Mouse (Mus musculus): ENCODE data around the gene Ecsit. TPM values are rescaled to one million over a fixed set of nuclear protein-coding genes. Genes with fewer than 3 reads are reported as not detected.
A peak's percentile ranks its signal among the peaks of the same experiment; 100 is the strongest.

Gene Ecsit
- 26.8 and 35.7 TPM in 2 replicates for polyA plus RNA-seq (2012; rRNA removed)

DNA sequence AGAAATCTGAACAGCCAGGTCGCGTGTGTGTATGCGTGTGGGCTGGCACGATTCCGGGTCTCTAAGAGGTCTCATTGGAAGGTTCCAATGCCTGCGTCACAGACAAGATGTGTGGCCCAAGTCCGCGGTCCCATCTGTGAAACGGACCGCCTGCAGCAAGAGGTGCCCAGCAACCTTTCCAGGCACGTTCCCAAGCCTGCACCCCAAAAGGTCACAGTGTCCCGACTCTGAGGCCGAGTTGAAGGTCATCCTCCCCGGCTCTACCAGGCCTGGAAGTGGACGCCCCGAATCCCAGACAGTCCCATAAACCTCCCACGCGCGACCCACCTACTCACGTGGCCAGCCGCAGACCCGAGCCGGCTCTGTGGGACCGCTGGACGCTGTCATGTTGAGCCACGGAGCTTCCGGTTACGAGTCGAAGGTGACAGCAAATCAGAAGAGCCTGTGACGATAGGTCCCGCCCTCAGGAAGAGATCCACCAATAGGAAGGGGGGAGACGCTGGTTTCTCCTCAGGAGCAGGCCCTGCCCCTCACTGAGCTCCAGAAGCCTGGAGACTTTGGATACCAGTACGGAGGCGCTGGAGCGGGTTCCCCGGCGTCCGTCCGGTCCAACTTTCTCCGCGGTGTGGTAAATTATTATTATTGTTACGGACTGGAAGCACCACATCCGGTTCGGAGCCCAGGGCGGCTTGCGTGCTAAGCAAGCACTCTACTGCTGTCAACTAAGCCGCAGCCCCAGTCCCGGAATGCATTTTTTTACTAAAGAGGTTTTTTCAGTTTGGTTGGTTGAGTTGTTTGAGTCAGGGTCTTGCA is at the start of gene Ecsit:
Gene Ecsit, minus strand, starts transcription at position 417 of the 813 bp plus-strand sequence.
- peak within 1 kb of the TSS; percentile 76 for H3K4me3 ChIP-seq (ENCODE audit: low read depth, low read length)
- peak; percentile 85 for TF ChIP-seq POLR2A (IDR thresholded peaks at IDR 0.05; ENCODE audit: low read depth, low read length)
- TF ChIP-seq CTCF (IDR thresholded peaks at IDR 0.05; ENCODE audit: extremely low read depth, insufficient read length, insufficient replicate concordance, low read depth, low read length), result no peak
- H3K4me1 ChIP-seq (ENCODE audit: control insufficient read depth, insufficient read depth, insufficient read length, low read length), result no peaks in the 10 kb centered on the region
- peak within 1 kb of the TSS; percentile 61 for H3K27ac ChIP-seq (ENCODE audit: insufficient read depth, low read depth, low read length)
- WGBS, result under 1% methylated on average over 48 of the region's 48 CpGs
- 0 out of 2 replicates have a peak, but pooled peaks cover 3% of the 10 kb centered on the region for H3K36me3 ChIP-seq (ENCODE audit: control insufficient read depth, insufficient read depth, low read length)
- no peaks in the 10 kb centered on the region for H3K27me3 ChIP-seq (ENCODE audit: control insufficient read depth, insufficient read depth, low read length)

- Histone ChIP-seq H3K4me1 (ENCODE audit: control insufficient read depth, insufficient read depth, insufficient read length, low read length) (peaks cover 31% of the 10 kb centered on the region), H3K4me3 (ENCODE audit: low read depth, low read length) (no peak overlapping the region), H3K27ac (ENCODE audit: insufficient read depth, low read depth, low read length) (no peak overlapping the region), H3K36me3 (ENCODE audit: control insufficient read depth, insufficient read depth, low read length) (0 out of 2 replicates have a peak, but pooled peaks cover 1% of the 10 kb centered on the region), H3K27me3 (ENCODE audit: control insufficient read depth, insufficient read depth, low read length) (no peaks in the 10 kb centered on the region)
- TF ChIP-seq POLR2A (IDR thresholded peaks at IDR 0.05; ENCODE audit: low read depth, low read length) (no peak), CTCF (IDR thresholded peaks at IDR 0.05; ENCODE audit: extremely low read depth, insufficient read length, insufficient replicate concordance, low read depth, low read length) (no peak)
- WGBS, result 66% methylated on average over 7 of the region's 7 CpGs
Observed at GRCm38 (mm10) chr9:22134246-22134890, 49.1 kb upstream of the Ecsit start.

GRCm38 (mm10) chr9:22132220-22132619 is 47.0 kb upstream of the Ecsit start:
- peaks cover 8% of the 10 kb centered on the region for H3K36me3 ChIP-seq (ENCODE audit: control insufficient read depth, insufficient read depth, low read length)

GRCm38 (mm10) chr9:22131226-22131981 is 46.2 kb upstream of the Ecsit start:
- WGBS, result 2% methylated on average over 35 of the region's 35 CpGs
- peaks cover 22% of the 10 kb centered on the region for H3K4me1 ChIP-seq (ENCODE audit: control insufficient read depth, insufficient read depth, insufficient read length, low read length)
- peaks cover 14% of the 10 kb centered on the region for H3K36me3 ChIP-seq (ENCODE audit: control insufficient read depth, insufficient read depth, low read length)
- no peak for TF ChIP-seq CTCF (IDR thresholded peaks at IDR 0.05; ENCODE audit: extremely low read depth, insufficient read length, insufficient replicate concordance, low read depth, low read length)
- TF ChIP-seq POLR2A (IDR thresholded peaks at IDR 0.05; ENCODE audit: low read depth, low read length), result peak; percentile 42; the same call in 1 of the 2 replicates
- peak overlapping the region; percentile 70 for H3K4me3 ChIP-seq (ENCODE audit: low read depth, low read length)
- H3K27me3 ChIP-seq (ENCODE audit: control insufficient read depth, insufficient read depth, low read length), result no peaks in the 10 kb centered on the region
- peak overlapping the region; percentile 83 for H3K27ac ChIP-seq (ENCODE audit: insufficient read depth, low read depth, low read length)

More at GRCm38 (mm10) chr9:22132220-22132619, 47.0 kb upstream of the Ecsit start:
- Histone ChIP-seq H3K27ac (ENCODE audit: insufficient read depth, low read depth, low read length) (no peak overlapping the region), H3K4me3 (ENCODE audit: low read depth, low read length) (peak overlapping the region; percentile 70), H3K4me1 (ENCODE audit: control insufficient read depth, insufficient read depth, insufficient read length, low read length) (peaks cover 27% of the 10 kb centered on the region), H3K27me3 (ENCODE audit: control insufficient read depth, insufficient read depth, low read length) (no peaks in the 10 kb centered on the region)
- no peak for TF ChIP-seq CTCF (IDR thresholded peaks at IDR 0.05; ENCODE audit: extremely low read depth, insufficient read length, insufficient replicate concordance, low read depth, low read length)
- no peak for TF ChIP-seq POLR2A (IDR thresholded peaks at IDR 0.05; ENCODE audit: low read depth, low read length)
- 45% methylated on average over 11 of the region's 11 CpGs for WGBS

GRCm38 (mm10) chr9:22125246-22126027 is 40.2 kb upstream of the Ecsit start:
- Histone ChIP-seq H3K27me3 (ENCODE audit: control insufficient read depth, insufficient read depth, low read length) (no peaks in the 10 kb centered on the region), H3K4me1 (ENCODE audit: control insufficient read depth, insufficient read depth, insufficient read length, low read length) (peaks cover under 1% of the 10 kb centered on the region; the same call in 1 of the 2 replicates), H3K27ac (ENCODE audit: insufficient read depth, low read depth, low read length) (peak overlapping the region; percentile 46; the same call in 1 of the 2 replicates), H3K36me3 (ENCODE audit: control insufficient read depth, insufficient read depth, low read length) (peaks cover 14% of the 10 kb centered on the region), H3K4me3 (ENCODE audit: low read depth, low read length) (no peak overlapping the region)
- WGBS, result 87% methylated on average over 15 of the region's 15 CpGs
- TF ChIP-seq POLR2A (IDR thresholded peaks at IDR 0.05; ENCODE audit: low read depth, low read length), result no peak

DNA sequence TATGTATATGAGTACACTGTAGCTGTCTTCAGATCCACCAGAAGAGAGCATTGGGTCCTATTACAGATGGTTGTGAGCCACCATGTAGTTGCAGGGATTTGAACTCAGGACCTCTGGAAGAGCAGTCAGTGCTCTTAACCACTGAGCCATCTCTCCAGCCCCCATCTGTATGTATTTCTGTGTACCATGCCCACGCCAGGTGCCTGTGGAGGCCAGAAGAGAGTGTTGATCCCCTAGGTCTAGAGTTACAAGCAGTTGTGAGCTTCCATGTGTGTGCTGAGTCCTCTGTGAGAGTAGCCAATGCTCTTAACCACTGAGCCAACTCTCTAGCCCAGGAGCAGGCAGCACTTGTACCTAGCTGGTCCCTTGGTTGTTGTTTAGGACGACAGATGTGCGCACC is 38.9 kb upstream of the Ecsit start:
- H3K27me3 ChIP-seq (ENCODE audit: control insufficient read depth, insufficient read depth, low read length), result no peaks in the 10 kb centered on the region
- peak overlapping the region; percentile 8; the same call in 1 of the 2 replicates for H3K27ac ChIP-seq (ENCODE audit: insufficient read depth, low read depth, low read length)
- H3K36me3 ChIP-seq (ENCODE audit: control insufficient read depth, insufficient read depth, low read length), result peaks cover 13% of the 10 kb centered on the region
- no peak for TF ChIP-seq POLR2A (IDR thresholded peaks at IDR 0.05; ENCODE audit: low read depth, low read length)
- no peak for TF ChIP-seq CTCF (IDR thresholded peaks at IDR 0.05; ENCODE audit: extremely low read depth, insufficient read length, insufficient replicate concordance, low read depth, low read length)
- H3K4me3 ChIP-seq (ENCODE audit: low read depth, low read length), result no peak overlapping the region
- no peaks in the 10 kb centered on the region for H3K4me1 ChIP-seq (ENCODE audit: control insufficient read depth, insufficient read depth, insufficient read length, low read length)
- 92% methylated on average over 3 of the region's 3 CpGs for WGBS

Measured in small intestine, adult 2 months (tissue).